Mouse (Mus musculus) urinary bladder, postnatal 36 days (tissue): ENCODE data around the gene Plac9a.

ENCODE experiments used
- DNase-seq, 2 experiments: peaks; one replicate each; pipeline ENCODE4 v3.0.0; 2022; ENCODE audit warnings: low spot score in 2 of 2, mixed read lengths in 1 of 2

Gene Plac9a

DNA sequence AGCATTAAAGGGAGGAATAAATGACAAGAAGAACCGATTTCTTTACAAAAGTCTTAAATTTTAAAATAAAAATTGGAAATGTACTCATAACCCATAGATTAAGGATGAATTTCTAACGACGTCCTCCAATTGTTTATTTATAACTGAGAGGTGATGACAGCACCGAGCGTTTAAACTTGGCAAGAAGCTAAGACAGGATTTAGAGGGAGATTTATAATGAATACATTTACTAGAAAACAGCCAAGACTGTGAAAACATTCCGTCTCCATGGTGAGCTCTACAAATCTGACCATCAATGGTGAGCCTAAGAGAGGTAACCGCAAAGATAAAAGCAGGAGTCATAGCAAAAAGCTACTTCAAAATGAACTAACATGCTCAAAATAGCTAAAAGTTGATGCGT, 64.5 kb downstream of the Plac9a start:
- DNase-seq, result no peak
